Mouse (Mus musculus) bone marrow, adult 2 months (tissue): ENCODE data around the gene 0610010K14Rik.

Experiments
- CTCF ChIP-seq: fragments of 200-500 bp; IDR thresholded peaks from 2 replicates; pipeline ENCODE4 v1.5.1; 2011; ENCODE audit warnings: low read length, control low read depth; ENCODE audit not compliant: control insufficient read depth, insufficient read depth
- POLR2A ChIP-seq: fragments of 200-500 bp; IDR thresholded peaks from 2 replicates; pipeline ENCODE4 v1.6.1; 2011; ENCODE audit warnings: low read depth, mild to moderate bottlenecking, control low read depth, low read length, borderline replicate concordance; ENCODE audit not compliant: control insufficient read depth

- TF ChIP-seq POLR2A, result no peak
- TF ChIP-seq CTCF, result no peak
Observed at GRCm38 (mm10) chr11:70234497-70234896, 3.2 kb downstream of the 0610010K14Rik start.
